ENCODE assay signal across 9 mouse cellular contexts in genomic region chr1:165934648-165935465, GRCm38 (mm10).
DNase-seq lines count a peak whose midpoint lies in the region; ATAC-seq lines count a peak whose summit lies in the region.
"Had no signal": no experiment of that assay in that cellular context is flagged by ENCODE, and none has a peak within 500 bp of the region (broad histone marks: within the 10 kb centered on the region; RNA-seq: fewer than 3 reads in every experiment).

No protein-coding gene starts in this region.

- no peaks in the 10 kb centered on the region for H3K9me3 ChIP-seq in forebrain, embryonic 15.5 days
- H3K9me3 ChIP-seq: embryonic facial prominence, embryonic 13.5 days had no signal

- H3K4me3 ChIP-seq in forebrain, embryonic 15.5 days, result peak overlapping the region; percentile 38
- H3K4me3 ChIP-seq: embryonic facial prominence, embryonic 13.5 days had no signal

- H3K4me1 ChIP-seq in forebrain, embryonic 15.5 days, result peaks cover 47% of the 10 kb centered on the region

- WGBS in forebrain, embryonic 15.5 days, result 6% methylated on average over 7 of the region's 7 CpGs

- H3K36me3 ChIP-seq in forebrain, embryonic 15.5 days, result no peaks in the 10 kb centered on the region
- H3K36me3 ChIP-seq: embryonic facial prominence, embryonic 13.5 days had no signal

- intact Hi-C loops in left cerebral cortex, postnatal 25 days (cut with DNase I), result no loop called here

- H3K4me2 ChIP-seq in forebrain, embryonic 15.5 days (replicated peaks), result peak overlapping the region; percentile 48
- H3K4me2 ChIP-seq: embryonic facial prominence, embryonic 13.5 days had no signal

- peak overlapping the region; percentile 30; the same call in 1 of the 2 replicates for H3K9ac ChIP-seq in forebrain, embryonic 15.5 days (replicated peaks)
- H3K9ac ChIP-seq: embryonic facial prominence, embryonic 13.5 days had no signal

- DNase-seq in left cerebral cortex, adult 11 months (ENCODE audit: low spot score), result peak; percentile 48
- no peak for DNase-seq in left cerebral cortex, adult 18-20 months (ENCODE audit: low spot score in 2 of 2)
- DNase-seq in left cerebral cortex, postnatal 25 days (ENCODE audit: low spot score in 2 of 2), result peak; percentile 32 to 70
- DNase-seq in retina, postnatal 7 days (ENCODE audit: low read depth, low spot score), result peak; percentile 19
- no peak for DNase-seq in heart, postnatal 4 days
- no peak for DNase-seq in adrenal gland, adult 18-20 months (ENCODE audit: low spot score in 2 of 2)
- no peak for DNase-seq in adipocyte (ENCODE audit: low spot score)

- peak; percentile 98 for ATAC-seq in forebrain, embryonic 15.5 days (replicated peaks)

- H3K27me3 ChIP-seq in forebrain, embryonic 15.5 days, result no peaks in the 10 kb centered on the region
- H3K27me3 ChIP-seq: embryonic facial prominence, embryonic 13.5 days had no signal

- H3K27ac ChIP-seq in forebrain, embryonic 15.5 days (replicated peaks), result peak overlapping the region; percentile 95
- H3K27ac ChIP-seq: embryonic facial prominence, embryonic 13.5 days had no signal

Comparison
In these comparisons a context has a peak if more than half of its experiments do, and no peak if none do; other contexts are left out.
1. DNase-seq: peak in left cerebral cortex, adult 11 months (single experiment), left cerebral cortex, postnatal 25 days (2 of 2) and retina, postnatal 7 days (single experiment); none in left cerebral cortex, adult 18-20 months (0 of 2), heart, postnatal 4 days (single experiment), adrenal gland, adult 18-20 months (0 of 2) and adipocyte (single experiment).